Mouse (Mus musculus) heart, adult 2 months (tissue): ENCODE results near the gene Sirt1.

Experiments
- CTCF ChIP-seq: fragments of 200-600 bp; IDR thresholded peaks from 2 replicates; pipeline ENCODE4 v1.8.1; 2022; ENCODE audit warnings: antibody characterized with exemption, mild to moderate bottlenecking, moderate library complexity
- POLR2A ChIP-seq: fragments of 200-500 bp; IDR thresholded peaks from 2 replicates; pipeline ENCODE4 v1.6.1; 2011; ENCODE audit warnings: mild to moderate bottlenecking, low read depth, low read length, control low read depth; ENCODE audit not compliant: insufficient read depth

DNA sequence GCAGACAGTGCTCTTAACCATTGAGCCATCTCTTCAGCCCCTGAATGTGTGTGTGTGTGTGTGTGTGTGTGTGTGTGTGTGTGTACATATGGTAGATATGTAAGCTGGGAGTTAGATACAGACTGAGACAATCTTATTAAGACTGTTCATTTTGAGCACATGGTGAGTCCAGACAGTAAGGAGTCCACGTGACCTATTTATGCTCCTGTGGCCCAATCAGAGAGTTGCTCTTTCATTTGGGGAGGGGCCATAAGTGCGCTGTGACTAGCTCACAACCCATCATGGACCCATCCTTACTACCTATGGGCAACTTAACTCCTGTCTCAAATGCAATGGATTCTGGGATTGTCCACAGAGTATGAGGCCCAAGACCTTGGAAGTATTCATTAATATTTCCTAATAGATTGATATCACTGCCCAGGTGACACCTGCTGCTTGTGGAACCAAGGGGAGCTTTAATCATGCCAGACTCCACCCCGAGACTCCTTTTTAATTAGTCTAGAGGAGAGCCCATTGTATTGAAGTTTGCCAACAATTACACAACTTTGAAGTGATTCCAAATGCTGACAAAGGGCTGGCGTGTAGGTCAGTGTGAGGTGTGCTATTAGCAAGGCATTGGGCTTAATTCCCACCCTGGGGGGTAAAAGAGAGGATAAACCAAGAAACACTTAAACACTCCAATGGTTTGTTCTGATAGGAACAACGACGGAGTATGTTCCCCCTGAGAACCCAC lies 2.4 kb downstream of the Sirt1 start:
- no peak for TF ChIP-seq POLR2A
- TF ChIP-seq CTCF, result no peak
